Mouse (Mus musculus) intestine, embryonic 15.5 days (tissue): Measurements from ENCODE around the gene P2ry6. TPM values are rescaled to one million over a fixed set of nuclear protein-coding genes. Genes with fewer than 3 reads are reported as not detected.

Experiments
- ATAC-seq: fragments of 200-750 bp; cut with Nextera tagmentation; 2 replicates; pipeline ENCODE4 v1.8.0; 2017; ENCODE audit warnings: moderate TSS enrichment, moderate library complexity
- H3K27ac ChIP-seq: fragments of 300-500 bp; sonication (generic); 2 replicates; pipeline ENCODE4 v1.5.1; 2015; ENCODE audit warnings: mild to moderate bottlenecking, inconsistent platforms
- H3K27me3 ChIP-seq: fragments of 300-500 bp; sonication (generic); replicated peaks from 2 replicates; pipeline ENCODE4 v1.6.1; 2015; ENCODE audit warnings: inconsistent platforms
- H3K36me3 ChIP-seq: fragments of 300-500 bp; sonication (generic); 2 replicates; pipeline ENCODE4 v1.6.1; 2015; ENCODE audit warnings: inconsistent platforms
- H3K4me1 ChIP-seq: fragments of 300-500 bp; sonication (generic); replicated peaks from 2 replicates; pipeline ENCODE4 v1.6.1; 2015; ENCODE audit warnings: inconsistent platforms
- H3K4me2 ChIP-seq: fragments of 300-500 bp; sonication (generic); replicated peaks from 2 replicates; pipeline ENCODE4 v1.6.1; 2015; ENCODE audit warnings: mild to moderate bottlenecking, inconsistent platforms
- H3K4me3 ChIP-seq: fragments of 300-500 bp; sonication (generic); replicated peaks from 2 replicates; pipeline ENCODE4 v1.5.1; 2015; ENCODE audit warnings: inconsistent platforms
- H3K9ac ChIP-seq: fragments of 300-500 bp; sonication (generic); 2 replicates; pipeline ENCODE4 v1.6.1; 2015; ENCODE audit warnings: inconsistent platforms
- H3K9me3 ChIP-seq: fragments of 300-500 bp; sonication (generic); 2 replicates; pipeline ENCODE4 v1.6.1; 2016; ENCODE audit warnings: inconsistent platforms
- WGBS: fragments of 180-500 bp; shearing (Covaris S2); methylation state at CpG from one replicate; pipeline ENCODE4 v1.1.7; 2015; 5-methylcytosine and 5-hydroxymethylcytosine counted together
- polyA plus RNA-seq: library from polyadenylated mRNA; unstranded; fragments of >200 nt; fragmentation: Nextera tagmentation; extraction: Ambion mirVana; gene quantifications from 2 replicates; pipeline ENCODE4 v1.2.1, GENCODE M21; 2015

Gene P2ry6
- polyA plus RNA-seq, 1 experiment from 2014 or later: 10.4 TPM

- no peak for ATAC-seq
- 82% methylated on average over 5 of the region's 5 CpGs for WGBS
- no peaks in the 10 kb centered on the region for H3K36me3 ChIP-seq
- H3K4me3 ChIP-seq: no peak overlapping the region
- no peak overlapping the region for H3K9ac ChIP-seq
- no peak overlapping the region for H3K27ac ChIP-seq
- H3K27me3 ChIP-seq: no peaks in the 10 kb centered on the region
- no peak overlapping the region for H3K4me2 ChIP-seq
- peaks cover 7% of the 10 kb centered on the region for H3K4me1 ChIP-seq
- H3K9me3 ChIP-seq: no peaks in the 10 kb centered on the region
Observed at GRCm38 (mm10) chr7:100999623-101000022, 25.2 kb upstream of the P2ry6 start.

GRCm38 (mm10) chr7:100998578-100998960, 24.1 kb upstream of the P2ry6 start:
- no peaks in the 10 kb centered on the region for H3K27me3 ChIP-seq
- WGBS: 86% methylated on average over 24 of the region's 24 CpGs
- no peaks in the 10 kb centered on the region for H3K36me3 ChIP-seq
- ATAC-seq: no peak
- H3K9ac ChIP-seq: no peak overlapping the region
- peaks cover 4% of the 10 kb centered on the region for H3K4me1 ChIP-seq
- H3K27ac ChIP-seq: no peak overlapping the region
- H3K9me3 ChIP-seq: no peaks in the 10 kb centered on the region
- no peak overlapping the region for H3K4me3 ChIP-seq
- H3K4me2 ChIP-seq: no peak overlapping the region

GRCm38 (mm10) chr7:100997951-100998577, 23.6 kb upstream of the P2ry6 start:
- Histone ChIP-seq H3K4me2 (no peak overlapping the region), H3K4me3 (no peak overlapping the region), H3K36me3 (no peaks in the 10 kb centered on the region), H3K27me3 (no peaks in the 10 kb centered on the region), H3K9ac (no peak overlapping the region), H3K27ac (no peak overlapping the region), H3K4me1 (no peaks in the 10 kb centered on the region), H3K9me3 (no peaks in the 10 kb centered on the region)
- ATAC-seq: no peak
- 84% methylated on average over 31 of the region's 31 CpGs for WGBS

GRCm38 (mm10) chr7:100997215-100997614, 22.8 kb upstream of the P2ry6 start:
- Histone ChIP-seq H3K4me1 (no peaks in the 10 kb centered on the region), H3K9ac (no peak overlapping the region), H3K36me3 (no peaks in the 10 kb centered on the region), H3K4me3 (no peak overlapping the region), H3K27ac (no peak overlapping the region), H3K4me2 (no peak overlapping the region), H3K27me3 (no peaks in the 10 kb centered on the region), H3K9me3 (no peaks in the 10 kb centered on the region)
- no peak for ATAC-seq
- WGBS: 62% methylated on average over 1 of the region's 1 CpGs

- no peak overlapping the region for H3K27ac ChIP-seq
- H3K4me2 ChIP-seq: no peak overlapping the region
- 82% methylated on average over 3 of the region's 3 CpGs for WGBS
- no peak for ATAC-seq
- H3K36me3 ChIP-seq: no peaks in the 10 kb centered on the region
- H3K4me1 ChIP-seq: no peaks in the 10 kb centered on the region
- H3K27me3 ChIP-seq: no peaks in the 10 kb centered on the region
- H3K9me3 ChIP-seq: no peaks in the 10 kb centered on the region
- no peak overlapping the region for H3K9ac ChIP-seq
- no peak overlapping the region for H3K4me3 ChIP-seq
Observed at GRCm38 (mm10) chr7:100995951-100996350, 21.5 kb upstream of the P2ry6 start.

- Histone ChIP-seq H3K4me3 (no peak overlapping the region), H3K27ac (no peak overlapping the region), H3K9me3 (no peaks in the 10 kb centered on the region), H3K36me3 (no peaks in the 10 kb centered on the region), H3K4me2 (no peak overlapping the region), H3K4me1 (no peaks in the 10 kb centered on the region), H3K27me3 (no peaks in the 10 kb centered on the region), H3K9ac (no peak overlapping the region)
- ATAC-seq: no peak
- 84% methylated on average over 7 of the region's 7 CpGs for WGBS
Observed at GRCm38 (mm10) chr7:100995260-100995864, 20.9 kb upstream of the P2ry6 start.

GRCm38 (mm10) chr7:100993166-100993565, 18.7 kb upstream of the P2ry6 start:
- 74% methylated on average over 4 of the region's 4 CpGs for WGBS

GRCm38 (mm10) chr7:100991972-100992371, 17.5 kb upstream of the P2ry6 start:
- Histone ChIP-seq H3K36me3 (no peaks in the 10 kb centered on the region), H3K27ac (no peak overlapping the region), H3K9ac (no peak overlapping the region), H3K4me2 (no peak overlapping the region), H3K9me3 (no peaks in the 10 kb centered on the region), H3K4me3 (no peak overlapping the region), H3K27me3 (no peaks in the 10 kb centered on the region), H3K4me1 (peaks cover 5% of the 10 kb centered on the region; the same call in 1 of the 2 replicates)
- WGBS: 88% methylated on average over 3 of the region's 3 CpGs
- no peak for ATAC-seq

More at GRCm38 (mm10) chr7:100993166-100993565, 18.7 kb upstream of the P2ry6 start:
- no peak overlapping the region for H3K9ac ChIP-seq
- H3K4me2 ChIP-seq: no peak overlapping the region
- no peaks in the 10 kb centered on the region for H3K36me3 ChIP-seq
- no peaks in the 10 kb centered on the region for H3K27me3 ChIP-seq
- no peak overlapping the region for H3K27ac ChIP-seq
- ATAC-seq: no peak
- H3K4me1 ChIP-seq: no peaks in the 10 kb centered on the region; the same call in 1 of the 2 replicates
- no peak overlapping the region for H3K4me3 ChIP-seq
- H3K9me3 ChIP-seq: no peaks in the 10 kb centered on the region

- peaks cover 5% of the 10 kb centered on the region; the same call in 1 of the 2 replicates for H3K4me1 ChIP-seq
- no peaks in the 10 kb centered on the region for H3K9me3 ChIP-seq
- no peak overlapping the region for H3K27ac ChIP-seq
- WGBS: 68% methylated on average over 9 of the region's 9 CpGs
- H3K9ac ChIP-seq: no peak overlapping the region
- no peak for ATAC-seq
- no peak overlapping the region for H3K4me3 ChIP-seq
- no peaks in the 10 kb centered on the region for H3K27me3 ChIP-seq
- no peaks in the 10 kb centered on the region for H3K36me3 ChIP-seq
- no peak overlapping the region for H3K4me2 ChIP-seq
Observed at GRCm38 (mm10) chr7:100990636-100991311, 16.3 kb upstream of the P2ry6 start.

- Histone ChIP-seq H3K27me3 (no peaks in the 10 kb centered on the region), H3K4me2 (no peak overlapping the region), H3K27ac (no peak overlapping the region), H3K4me1 (peaks cover 11% of the 10 kb centered on the region), H3K36me3 (no peaks in the 10 kb centered on the region), H3K9me3 (no peaks in the 10 kb centered on the region), H3K9ac (no peak overlapping the region), H3K4me3 (no peak overlapping the region)
- 11% methylated on average over 9 of the region's 9 CpGs for WGBS
- peak; percentile 50 for ATAC-seq
Observed at GRCm38 (mm10) chr7:100988092-100988491, 13.6 kb upstream of the P2ry6 start.

GRCm38 (mm10) chr7:100984452-100985395, 10.3 kb upstream of the P2ry6 start:
- 32% methylated on average over 21 of the region's 21 CpGs for WGBS
- peak; percentile 94 for ATAC-seq
- H3K36me3 ChIP-seq: no peaks in the 10 kb centered on the region
- no peaks in the 10 kb centered on the region for H3K9me3 ChIP-seq
- H3K27ac ChIP-seq: peak overlapping the region; percentile 71
- peaks cover 12% of the 10 kb centered on the region for H3K4me1 ChIP-seq
- peak overlapping the region; percentile 40 for H3K4me2 ChIP-seq
- no peaks in the 10 kb centered on the region for H3K27me3 ChIP-seq
- H3K4me3 ChIP-seq: no peak overlapping the region
- H3K9ac ChIP-seq: no peak overlapping the region

- Histone ChIP-seq H3K36me3 (no peaks in the 10 kb centered on the region), H3K27ac (peak overlapping the region; percentile 54), H3K9me3 (no peaks in the 10 kb centered on the region), H3K4me3 (no peak overlapping the region), H3K27me3 (peaks cover 4% of the 10 kb centered on the region; the same call in 1 of the 2 replicates), H3K4me2 (peak overlapping the region; percentile 22; the same call in 1 of the 2 replicates), H3K9ac (peak overlapping the region; percentile 23; the same call in 1 of the 2 replicates), H3K4me1 (peaks cover 20% of the 10 kb centered on the region)
- peak; percentile 85 for ATAC-seq
- 38% methylated on average over 2 of the region's 2 CpGs for WGBS
Observed at GRCm38 (mm10) chr7:100979175-100979574, 4.7 kb upstream of the P2ry6 start.
